Mouse (Mus musculus): ENCODE results near the gene Srgap3.

Gene Srgap3

GRCm38 (mm10) chr6:112912552-112912951, 34.5 kb downstream of the Srgap3 start:
- DNase-seq (ENCODE audit: low read depth, low spot score): no peak

DNA sequence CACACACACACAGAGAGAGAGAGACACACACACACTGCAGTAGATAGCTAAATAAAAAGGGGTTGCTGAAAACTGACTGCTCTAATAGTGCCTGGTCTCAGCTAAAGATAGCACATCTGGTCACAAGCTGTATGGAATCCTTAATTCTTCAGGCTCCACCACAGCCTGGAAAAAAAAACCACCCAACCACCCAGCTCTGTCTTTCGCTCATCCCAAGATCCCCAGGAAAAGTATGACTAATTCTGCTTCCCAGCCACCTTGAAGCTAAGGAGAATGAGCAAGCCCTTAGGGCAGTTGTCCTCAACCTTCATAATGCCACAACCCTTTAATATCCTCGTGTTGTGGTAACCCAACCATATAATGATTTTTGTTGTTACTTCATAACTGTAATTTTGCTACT, 37.4 kb downstream of the Srgap3 start:
- DNase-seq (ENCODE audit: low read depth, low spot score): no peak

DNA sequence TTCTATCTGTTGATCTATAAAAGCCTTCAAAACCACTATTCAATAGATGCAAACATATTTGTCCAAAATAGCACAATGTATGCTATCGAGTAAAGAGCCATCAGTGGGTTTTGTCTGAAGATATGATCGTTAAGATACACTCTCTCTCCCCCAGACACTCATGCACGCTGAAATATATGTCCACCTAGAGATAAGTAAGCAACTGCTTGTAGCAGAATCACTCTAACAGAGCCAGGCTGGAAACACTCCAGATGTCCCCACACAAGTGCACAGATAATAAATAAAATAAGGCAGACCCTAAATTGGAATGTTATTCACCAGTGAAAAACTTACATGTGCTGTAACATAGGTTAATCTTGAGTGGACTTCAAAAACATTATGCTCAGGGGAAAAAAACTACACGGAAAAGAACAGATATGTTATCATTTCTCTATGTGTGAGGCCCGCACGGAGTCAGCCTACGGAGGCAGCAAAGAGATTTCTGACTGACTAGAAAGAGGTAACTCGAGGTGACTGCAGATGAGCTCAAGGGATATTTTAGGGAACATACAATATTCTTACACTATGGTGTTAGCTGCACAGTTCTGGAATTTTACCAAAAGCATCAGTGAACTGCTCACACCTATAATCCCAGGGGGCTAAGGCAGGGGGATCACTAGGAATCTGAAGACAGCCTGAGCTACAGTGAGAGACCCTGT, 39.0 kb downstream of the Srgap3 start:
- no peak for DNase-seq (ENCODE audit: low read depth, low spot score)

DNA sequence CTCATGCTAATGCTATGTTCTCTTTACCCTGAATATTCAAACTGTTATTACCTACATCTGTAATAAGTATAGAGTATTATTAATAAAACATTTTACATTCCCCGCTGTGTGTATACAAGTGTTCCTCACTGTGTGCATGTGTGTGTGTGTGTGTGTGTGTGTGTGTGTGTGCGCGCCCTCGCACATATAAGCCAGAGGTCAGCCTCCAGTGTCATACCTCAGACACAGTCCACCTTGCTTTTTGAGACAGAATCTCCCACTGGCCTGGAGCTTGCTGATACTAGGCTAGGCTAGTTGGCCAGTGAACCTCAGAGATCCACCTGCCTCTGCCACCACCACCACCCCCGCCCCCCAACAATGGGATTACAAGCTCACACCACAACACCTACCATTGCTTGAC, 43.3 kb downstream of the Srgap3 start:
- no peak for DNase-seq (ENCODE audit: low read depth, low spot score)

- DNase-seq (ENCODE audit: low read depth, low spot score): peak; percentile 15
Measured at GRCm38 (mm10) chr6:112903226-112903625, 43.8 kb downstream of the Srgap3 start.

DNA sequence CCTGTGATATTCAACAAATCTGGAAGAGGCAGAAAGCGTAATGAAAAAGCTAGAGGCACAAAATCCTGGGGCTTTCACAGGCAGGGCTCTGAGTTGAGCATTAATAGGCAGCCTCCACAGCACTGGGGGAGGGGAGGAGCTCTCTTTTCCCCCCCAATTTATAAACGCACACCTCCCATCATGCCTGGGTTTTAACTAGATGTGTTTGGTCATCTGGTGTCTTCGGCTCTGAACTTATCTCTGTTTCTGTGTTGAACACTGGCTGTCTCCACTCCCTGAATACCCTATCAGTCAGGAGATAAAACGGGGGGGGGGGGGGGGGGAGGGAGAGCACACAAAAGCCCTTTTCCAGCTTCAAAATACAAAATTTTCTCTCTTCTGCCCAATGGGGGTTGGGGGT, 44.3 kb downstream of the Srgap3 start:
- no peak for DNase-seq (ENCODE audit: low read depth, low spot score)

DNA sequence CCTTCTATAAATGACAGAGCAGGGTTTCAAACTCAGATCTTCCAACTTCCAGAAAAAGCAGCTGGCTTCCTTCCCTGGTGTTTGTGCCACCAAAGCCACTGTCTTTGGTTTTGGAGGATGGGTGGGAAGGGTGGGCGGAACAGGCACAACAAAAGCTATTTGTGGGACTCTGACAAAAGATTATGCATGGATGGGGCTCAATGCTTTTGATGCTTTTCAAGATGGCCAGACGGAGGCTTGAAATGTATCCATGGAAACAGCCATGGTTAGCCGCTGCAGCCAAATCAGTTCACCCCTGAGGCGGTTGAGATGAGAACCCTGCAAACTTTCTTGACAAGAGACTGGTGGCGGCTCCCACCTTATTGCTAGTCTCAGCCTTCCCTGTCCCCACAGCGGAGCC, 46.8 kb downstream of the Srgap3 start:
- DNase-seq (ENCODE audit: low read depth, low spot score): no peak

- DNase-seq (ENCODE audit: low read depth, low spot score): no peak
Measured at GRCm38 (mm10) chr6:112899711-112900110, 47.4 kb downstream of the Srgap3 start.

DNA sequence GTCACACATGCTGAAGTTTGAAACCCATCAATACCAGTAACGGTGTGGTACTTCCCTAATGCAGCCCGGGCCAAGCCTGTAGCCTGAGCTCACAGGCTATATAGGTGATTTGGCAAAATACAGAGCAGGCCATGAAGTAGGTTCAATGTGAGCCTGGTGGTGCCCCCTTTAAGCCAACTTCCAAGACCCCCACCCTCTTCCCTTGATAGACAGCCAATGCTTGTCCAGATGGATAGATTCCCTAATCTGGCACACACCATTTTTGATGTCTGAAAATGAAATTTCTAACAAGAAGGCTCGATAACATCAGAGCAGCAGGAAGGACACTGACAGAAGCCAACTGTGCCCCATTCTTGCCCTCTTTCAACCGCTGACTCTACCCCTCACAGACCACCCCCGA, 47.8 kb downstream of the Srgap3 start:
- no peak for DNase-seq (ENCODE audit: low read depth, low spot score)

- DNase-seq (ENCODE audit: low read depth, low spot score): no peak
Measured at GRCm38 (mm10) chr6:112898435-112898834, 48.6 kb downstream of the Srgap3 start.

- no peak for DNase-seq (ENCODE audit: low read depth, low spot score)
Measured at GRCm38 (mm10) chr6:112896372-112896771, 50.7 kb downstream of the Srgap3 start.

- DNase-seq (ENCODE audit: low read depth, low spot score): no peak
Measured at GRCm38 (mm10) chr6:112890331-112890751, 56.7 kb downstream of the Srgap3 start.

DNA sequence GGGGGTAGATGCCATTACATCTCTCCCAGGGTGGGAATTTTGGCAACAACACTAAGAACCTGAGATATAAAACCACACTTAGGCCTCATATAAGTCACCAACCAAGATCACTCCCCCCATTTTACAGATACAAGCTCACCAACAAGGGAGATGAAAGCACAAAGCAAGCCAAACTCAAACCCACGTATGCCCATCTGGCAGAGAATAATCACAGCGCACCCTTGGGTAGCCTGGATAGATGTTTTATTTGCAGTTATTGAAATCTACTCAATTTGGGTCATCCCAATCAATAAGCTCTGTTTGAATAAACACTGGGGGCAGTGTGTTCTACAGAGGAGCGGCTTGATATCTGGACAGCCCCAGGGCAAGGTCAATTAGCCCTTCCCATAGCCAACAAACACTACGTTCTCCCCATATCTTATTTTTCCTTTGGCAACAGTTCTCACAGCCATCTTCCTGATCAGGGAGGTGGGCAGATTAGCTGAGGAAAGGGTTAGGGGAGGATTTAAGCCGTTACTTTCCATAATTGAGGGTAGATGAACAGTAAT, 63.4 kb downstream of the Srgap3 start:
- no peak for DNase-seq (ENCODE audit: low read depth, low spot score)

GRCm38 (mm10) chr6:112880048-112880534, 67.0 kb downstream of the Srgap3 start:
- DNase-seq (ENCODE audit: low read depth, low spot score): no peak

- no peak for DNase-seq (ENCODE audit: low read depth, low spot score)
Measured at GRCm38 (mm10) chr6:112879154-112879553, 67.9 kb downstream of the Srgap3 start.

DNA sequence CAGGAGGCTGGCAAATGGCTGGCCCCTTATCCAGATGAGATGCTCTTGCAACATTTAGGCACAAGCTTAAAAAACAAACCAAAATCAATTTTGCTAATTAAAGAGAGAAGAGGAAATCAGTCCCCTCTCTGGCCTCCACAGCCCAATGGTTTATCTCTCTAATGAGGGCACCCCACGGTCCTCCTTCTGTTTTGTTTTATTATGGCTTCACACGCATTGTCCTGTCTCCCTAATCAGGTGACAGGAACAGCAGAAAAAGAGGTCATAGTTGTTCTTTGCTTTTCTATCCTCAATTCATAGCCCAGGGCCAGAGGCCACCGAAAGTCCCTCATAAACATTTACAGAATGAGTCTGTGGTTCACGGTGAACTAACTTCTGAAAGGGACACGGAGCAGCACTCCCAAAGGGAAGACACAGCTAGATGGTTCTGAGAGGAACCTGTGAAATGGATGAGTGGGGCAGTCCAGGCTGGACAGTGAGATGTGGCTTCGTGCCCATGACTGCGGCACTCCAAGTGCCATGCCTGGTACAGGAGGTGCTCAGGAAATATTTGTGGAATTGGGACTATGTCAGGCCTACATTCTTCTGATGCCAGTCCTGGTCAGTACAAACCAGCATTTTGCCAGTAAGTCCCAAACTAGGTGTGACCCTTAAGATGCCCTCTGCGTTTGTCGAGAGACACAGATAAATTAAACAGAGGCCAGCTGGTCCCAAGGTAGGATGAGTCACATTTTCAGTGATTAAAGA, 73.8 kb downstream of the Srgap3 start:
- DNase-seq (ENCODE audit: low read depth, low spot score): no peak

DNA sequence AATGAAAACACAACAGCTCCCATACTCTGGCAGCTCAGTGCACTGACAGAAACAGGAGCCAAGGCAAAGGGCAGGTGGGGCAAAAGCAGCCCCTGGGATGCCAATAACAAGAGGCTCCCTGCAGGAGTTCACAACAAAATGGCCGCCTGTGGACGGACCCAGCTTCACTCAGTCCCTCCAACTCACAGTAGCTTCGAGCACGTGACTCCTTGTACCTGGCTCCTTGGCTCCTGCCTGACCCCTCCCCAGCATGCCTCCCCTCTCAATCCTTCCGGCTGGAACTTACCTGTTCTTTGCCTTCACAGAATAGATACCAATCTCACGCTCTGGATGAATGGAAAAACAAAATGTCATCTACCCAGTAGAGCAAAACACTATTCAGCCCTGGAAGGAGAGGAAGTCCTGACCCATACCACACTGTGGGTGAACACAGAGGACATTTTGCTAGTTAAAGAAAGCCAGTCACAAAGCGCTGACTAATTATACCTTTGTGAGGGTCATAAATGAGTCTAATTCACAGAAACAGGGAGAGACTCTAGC, 75.8 kb downstream of the Srgap3 start:
- no peak for DNase-seq (ENCODE audit: low read depth, low spot score)

GRCm38 (mm10) chr6:112868197-112868957, 78.7 kb downstream of the Srgap3 start:
- no peak for DNase-seq (ENCODE audit: low read depth, low spot score)

DNA sequence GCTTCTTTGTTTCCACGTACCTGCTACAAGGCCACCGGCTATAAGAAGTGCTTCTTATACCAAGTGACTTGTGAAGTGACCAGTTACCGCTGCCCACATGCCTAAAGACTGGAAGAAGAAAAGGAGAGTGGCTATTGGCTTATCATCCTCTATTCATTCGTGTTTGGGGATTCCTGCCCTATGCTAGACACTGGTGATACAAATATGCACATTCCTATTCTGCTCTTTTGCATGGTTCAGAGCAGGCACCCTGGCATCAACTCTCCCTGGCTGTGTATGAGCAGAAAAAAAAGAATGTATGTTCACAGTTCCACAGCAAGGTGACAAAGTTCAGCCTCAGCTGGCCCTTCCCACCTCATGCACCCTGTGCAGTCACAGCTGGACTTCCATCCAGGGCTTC, 81.0 kb downstream of the Srgap3 start:
- no peak for DNase-seq (ENCODE audit: low read depth, low spot score)

GRCm38 (mm10) chr6:112865021-112865531, 82.0 kb downstream of the Srgap3 start:
- DNase-seq (ENCODE audit: low read depth, low spot score): no peak

DNA sequence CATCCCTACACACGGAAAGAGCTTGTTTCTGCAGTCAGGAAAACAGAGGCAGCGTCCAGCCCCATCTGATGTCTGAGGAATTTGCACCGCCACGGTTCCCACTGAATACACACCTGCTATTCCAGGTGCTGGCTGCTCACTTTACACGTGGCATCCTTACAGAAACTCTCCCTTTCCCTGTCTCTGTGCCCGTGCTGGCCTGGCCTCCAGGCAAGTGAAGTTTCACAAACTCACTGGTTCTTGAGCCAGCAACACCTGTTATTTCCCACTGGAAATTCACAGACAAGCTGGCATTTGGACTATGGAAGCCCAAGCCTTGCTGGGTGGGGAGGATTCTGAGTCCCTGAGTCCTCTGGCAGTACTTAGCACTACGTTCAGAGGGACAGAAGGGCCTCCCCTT, 84.6 kb downstream of the Srgap3 start:
- no peak for DNase-seq (ENCODE audit: low read depth, low spot score)
